Mouse (Mus musculus) heart, adult 18-20 months (tissue): ENCODE results near the gene Gm5416. TPM values are rescaled to one million over a fixed set of nuclear protein-coding genes. Genes with fewer than 3 reads are reported as not detected.
"Not testable (repeated sequence)": the region's sequence is repeated elsewhere in the genome, so short reads cannot be mapped to it uniquely, and the experiment has no call there.

Experiments
- DNase-seq, 2 experiments: peaks; one replicate each; pipeline ENCODE4 v3.0.0; 2021 to 2022; ENCODE audit warnings: mixed read lengths in 1 of 2
- long read RNA-seq, 2 experiments: library from polyadenylated mRNA; stranded (forward); transcript quantifications; one replicate each; pipeline ENCODE4 v2.0.0; 2021
- total RNA-seq, 2 experiments: library from RNA; stranded (reverse); gene quantifications; 2 replicates each; pipeline ENCODE4 v1.2.3; 2021

The Gm5416 gene
- not detected for total RNA-seq
- long read RNA-seq, experiment 1 = 0 reads
- long read RNA-seq, experiment 2 = 0 reads

- DNase-seq = no peak
Measured at GRCm38 (mm10) chr16:36209967-36210453, at the start of gene Gm5416. TSS of gene Gm5416 (plus strand) at chr16:36210403.

- not testable (repeated sequence) for DNase-seq
Measured at GRCm38 (mm10) chr16:36167841-36168240, 42.4 kb upstream of the Gm5416 start.

GRCm38 (mm10) chr16:36176108-36176507 is 34.1 kb upstream of the Gm5416 start:
- no peak for DNase-seq

GRCm38 (mm10) chr16:36179910-36180309 is 30.3 kb upstream of the Gm5416 start:
- no peak for DNase-seq

- not testable (repeated sequence) for DNase-seq
Measured at GRCm38 (mm10) chr16:36183912-36184311, 26.3 kb upstream of the Gm5416 start, which contains the start of gene Gm5483. TSS of gene Gm5483 (plus strand) at chr16:36184212.

GRCm38 (mm10) chr16:36199226-36199625 is 11.0 kb upstream of the Gm5416 start:
- DNase-seq = no peak

GRCm38 (mm10) chr16:36203846-36204245 is 6.4 kb upstream of the Gm5416 start:
- no peak for DNase-seq

GRCm38 (mm10) chr16:36205684-36206083 is 4.5 kb upstream of the Gm5416 start:
- not testable (repeated sequence) for DNase-seq

GRCm38 (mm10) chr16:36221168-36221567 is 11.0 kb downstream of the Gm5416 start, which contains the start of gene 2010005H15Rik:
TSS of gene 2010005H15Rik (plus strand) at chr16:36221468.
- not testable (repeated sequence) for DNase-seq

- DNase-seq = not testable (repeated sequence)
Measured at GRCm38 (mm10) chr16:36260585-36260984, 50.4 kb downstream of the Gm5416 start.

Other genes starting within 250 kb of the Gm5416 start
- gene Kpna1, start 231.7 kb upstream of the Gm5416 start, total RNA-seq = 100 to 1,000 TPM; 121 to 132 TPM
- gene Wdr5b, start 169.2 kb upstream of the Gm5416 start, total RNA-seq = 1 to 10 TPM; 2.6 to 3.0 TPM
- 100 to 1,000 TPM; 252 to 253 TPM for gene Fam162a, start 138.8 kb upstream of the Gm5416 start, total RNA-seq
- gene Ccdc58, start 138.7 kb upstream of the Gm5416 start, total RNA-seq = 10 to 100 TPM; 30.3 to 36.8 TPM
- not detected for gene Csta1, start 79.2 kb upstream of the Gm5416 start, total RNA-seq
- not detected for gene Stfa2l1, start 53.6 kb upstream of the Gm5416 start, total RNA-seq
- not detected for gene Gm5483, start 26.2 kb upstream of the Gm5416 start, total RNA-seq
- gene 2010005H15Rik, start 11.1 kb downstream of the Gm5416 start, total RNA-seq = not detected
- not detected for gene Stfa1, start 66.5 kb downstream of the Gm5416 start, total RNA-seq
- gene BC117090, start 123.9 kb downstream of the Gm5416 start, total RNA-seq = not detected
- gene BC100530, start 157.3 kb downstream of the Gm5416 start, total RNA-seq = not detected
- gene Stfa2, start 198.1 kb downstream of the Gm5416 start, total RNA-seq = not detected
- not detected for gene Stfa3, start 245.0 kb downstream of the Gm5416 start, total RNA-seq